ENCODE assay signal across 14 mouse cellular contexts in genomic region chr2:144161852-144162251, GRCm38 (mm10).
A peak's percentile ranks its signal among the peaks of the same experiment; 100 is the strongest.
DNase-seq lines count a peak whose midpoint lies in the region; ATAC-seq and TF ChIP-seq lines count a peak whose summit lies in the region.
"Had no signal": no experiment of that assay in that cellular context is flagged by ENCODE, and none has a peak within 500 bp of the region (broad histone marks: within the 10 kb centered on the region; RNA-seq: fewer than 3 reads in every experiment).

No protein-coding gene starts in this region.

- no peak for TF ChIP-seq CTCF in ES-Bruce4 (IDR thresholded peaks at IDR 0.05; ENCODE audit: low read depth, low read length)

- H3K9ac ChIP-seq in embryonic facial prominence, embryonic 12.5 days, result no peak overlapping the region
- H3K9ac ChIP-seq in kidney, embryonic 14.5 days (ENCODE audit: low read depth, low read length), result no peak overlapping the region
- H3K9ac ChIP-seq in ES-Bruce4 (ENCODE audit: low read depth, poor library complexity, severe bottlenecking), result 0 out of 2 replicates have a peak overlapping the region, but pooled peaks have one; percentile 85
- H3K9ac ChIP-seq: neural tube, embryonic 15.5 days had no signal

- H3K9me3 ChIP-seq in embryonic facial prominence, embryonic 12.5 days, result no peaks in the 10 kb centered on the region
- no peaks in the 10 kb centered on the region for H3K9me3 ChIP-seq in embryonic facial prominence, embryonic 10.5 days
- H3K9me3 ChIP-seq in kidney, embryonic 14.5 days (ENCODE audit: control insufficient read depth, low read length), result no peaks in the 10 kb centered on the region
- no peaks in the 10 kb centered on the region for H3K9me3 ChIP-seq in ES-Bruce4 (replicated peaks; ENCODE audit: control insufficient read depth, insufficient read depth, low read length, poor library complexity, severe bottlenecking)
- H3K9me3 ChIP-seq: hindbrain, embryonic 10.5 days; neural tube, embryonic 15.5 days had no signal

- H3K4me2 ChIP-seq in embryonic facial prominence, embryonic 12.5 days (replicated peaks), result no peak overlapping the region
- H3K4me2 ChIP-seq in kidney, embryonic 14.5 days (replicated peaks; ENCODE audit: low read depth, low read length), result no peak overlapping the region
- H3K4me2 ChIP-seq: neural tube, embryonic 15.5 days had no signal

- TF ChIP-seq EP300 in ES-Bruce4 (IDR thresholded peaks at IDR 0.05; ENCODE audit: insufficient read depth, low read depth, low read length), result no peak

- DNase-seq in embryonic facial prominence, embryonic 10.5 days (ENCODE audit: low spot score), result no peak
- no peak for DNase-seq in kidney, adult 8-10 months
- peak; percentile 41 to 62 for DNase-seq in kidney, postnatal 4 days
- no peak for DNase-seq in layer of hippocampus, adult 9-10 months (ENCODE audit: low spot score)
- DNase-seq: cerebellum, adult 18-20 months; thymus, adult 18-20 months had no signal

- WGBS in embryonic facial prominence, embryonic 12.5 days, result 58% methylated on average over 1 of the region's 1 CpGs
- 53% methylated on average over 1 of the region's 1 CpGs for WGBS in embryonic facial prominence, embryonic 10.5 days
- 13% methylated on average over 1 of the region's 1 CpGs for WGBS in kidney, embryonic 14.5 days

- no peak for TF ChIP-seq POLR2A in ES-Bruce4 (IDR thresholded peaks at IDR 0.05; ENCODE audit: insufficient read depth, low read length)

- 0 out of 2 replicates have a peak overlapping the region, but pooled peaks have one; percentile 95 for H3K27ac ChIP-seq in embryonic facial prominence, embryonic 12.5 days
- no peak overlapping the region for H3K27ac ChIP-seq in embryonic facial prominence, embryonic 10.5 days (replicated peaks)
- peak overlapping the region; percentile 30; the same call in 1 of the 2 replicates for H3K27ac ChIP-seq in kidney, embryonic 14.5 days (ENCODE audit: low read depth, low read length)
- H3K27ac ChIP-seq in ES-Bruce4 (ENCODE audit: insufficient read depth, low read length), result peak overlapping the region; percentile 51; the same call in 1 of the 2 replicates
- H3K27ac ChIP-seq: hindbrain, embryonic 10.5 days; left cerebral cortex, adult 2 months; neural tube, embryonic 15.5 days had no signal

- H3K4me1 ChIP-seq in embryonic facial prominence, embryonic 12.5 days, result peaks cover 70% of the 10 kb centered on the region
- H3K4me1 ChIP-seq in embryonic facial prominence, embryonic 10.5 days, result peaks cover 68% of the 10 kb centered on the region
- peaks cover 45% of the 10 kb centered on the region for H3K4me1 ChIP-seq in kidney, embryonic 14.5 days (ENCODE audit: control insufficient read depth, insufficient read depth, low read length)
- H3K4me1 ChIP-seq in ES-Bruce4 (ENCODE audit: control insufficient read depth, insufficient read depth, low read length), result peaks cover 15% of the 10 kb centered on the region

- ATAC-seq in embryonic facial prominence, embryonic 12.5 days (ENCODE audit: insufficient number of reproducible peaks, insufficient read depth, low FRiP score, low TSS enrichment), result no peak
- no peak for ATAC-seq in kidney, embryonic 14.5 days (ENCODE audit: low FRiP score, low TSS enrichment)
- ATAC-seq in CD4-positive, CD25-positive, alpha-beta regulatory T cell, adult 4 months, result no peak
- ATAC-seq: lung, postnatal 0 days had no signal

- no peaks in the 10 kb centered on the region for H3K27me3 ChIP-seq in embryonic facial prominence, embryonic 12.5 days
- H3K27me3 ChIP-seq in embryonic facial prominence, embryonic 10.5 days (replicated peaks; ENCODE audit: low read depth, poor library complexity, severe bottlenecking), result peaks cover 67% of the 10 kb centered on the region
- no peaks in the 10 kb centered on the region for H3K27me3 ChIP-seq in kidney, embryonic 14.5 days (ENCODE audit: control insufficient read depth, insufficient read depth, low read length)
- H3K27me3 ChIP-seq in ES-Bruce4 (ENCODE audit: control insufficient read depth, insufficient read depth, low read length, poor library complexity, severe bottlenecking), result no peaks in the 10 kb centered on the region
- H3K27me3 ChIP-seq: neural tube, embryonic 15.5 days had no signal

- H3K36me3 ChIP-seq in embryonic facial prominence, embryonic 12.5 days, result no peaks in the 10 kb centered on the region
- no peaks in the 10 kb centered on the region for H3K36me3 ChIP-seq in embryonic facial prominence, embryonic 10.5 days (replicated peaks)
- no peaks in the 10 kb centered on the region for H3K36me3 ChIP-seq in kidney, embryonic 14.5 days (ENCODE audit: control insufficient read depth, insufficient read depth, low read length)
- H3K36me3 ChIP-seq in ES-Bruce4 (ENCODE audit: control insufficient read depth, insufficient read depth, low read length, poor library complexity, severe bottlenecking), result no peaks in the 10 kb centered on the region
- H3K36me3 ChIP-seq: hindbrain, embryonic 10.5 days; neural tube, embryonic 15.5 days had no signal

- H3K4me3 ChIP-seq in embryonic facial prominence, embryonic 12.5 days, result no peak overlapping the region
- H3K4me3 ChIP-seq in embryonic facial prominence, embryonic 10.5 days, result no peak overlapping the region
- H3K4me3 ChIP-seq in kidney, embryonic 14.5 days (ENCODE audit: low read length), result no peak overlapping the region
- H3K4me3 ChIP-seq in ES-Bruce4 (ENCODE audit: low read depth, low read length), result no peak overlapping the region
- H3K4me3 ChIP-seq: hindbrain, embryonic 10.5 days; left cerebral cortex, adult 2 months; neural tube, embryonic 15.5 days had no signal

Comparison
In these comparisons a context has a peak if more than half of its experiments do, and no peak if none do; other contexts are left out.
1. DNase-seq: peak in kidney, postnatal 4 days (2 of 2); none in embryonic facial prominence, embryonic 10.5 days (single experiment), kidney, adult 8-10 months (0 of 2) and layer of hippocampus, adult 9-10 months (single experiment).